Mouse (Mus musculus): ENCODE results near the gene Pde4b. TPM values are rescaled to one million over a fixed set of nuclear protein-coding genes. Genes with fewer than 3 reads are reported as not detected.

Gene Pde4b
- polyA plus RNA-seq, 1 experiment from 2014 or later = 24.7 TPM

DNA sequence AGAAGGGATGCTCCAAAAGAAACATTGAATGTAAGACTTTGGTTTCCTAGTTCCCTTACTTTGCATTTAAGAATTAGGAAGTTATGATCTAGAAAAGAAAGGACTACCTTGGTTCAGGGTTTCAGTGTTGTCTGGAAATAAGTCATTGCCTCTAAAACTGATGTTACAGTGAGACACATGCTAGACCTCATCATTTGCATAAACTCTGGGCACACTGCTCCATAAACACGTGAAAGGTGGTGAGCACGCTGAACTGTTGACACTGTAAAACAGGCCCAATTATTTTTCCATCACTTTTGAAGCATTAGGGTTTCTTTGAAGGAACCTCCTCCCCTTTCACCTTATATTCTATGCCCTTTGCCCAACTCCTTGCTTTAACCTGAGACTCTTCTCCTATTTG, 122.4 kb downstream of the Pde4b start:
- WGBS = 80% methylated on average over 2 of the region's 2 CpGs
- H3K9ac ChIP-seq (replicated peaks) = no peak overlapping the region
- H3K4me1 ChIP-seq = no peaks in the 10 kb centered on the region

DNA sequence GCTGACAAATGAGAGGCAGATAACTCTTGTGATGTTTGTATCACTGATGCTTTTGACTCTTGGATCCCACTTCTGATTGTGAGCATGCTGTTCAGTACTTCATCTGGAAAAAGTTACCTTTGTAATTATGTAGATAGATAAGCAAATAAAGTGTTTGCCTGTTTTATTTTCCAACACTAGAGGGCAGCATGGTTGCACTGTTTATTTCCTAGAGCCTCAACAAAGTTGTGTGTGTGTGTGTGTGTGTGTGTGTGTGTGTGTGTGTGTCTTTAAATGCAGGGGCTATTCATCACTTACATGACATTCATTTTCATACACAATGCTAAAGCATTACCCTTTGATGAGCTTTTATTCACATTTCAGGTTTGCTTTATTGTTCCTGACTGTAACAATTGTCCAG, 139.4 kb downstream of the Pde4b start:
- ATAC-seq (replicated peaks) = 0 out of 2 replicates have a peak, but pooled peaks have one; percentile 48
- no peak overlapping the region for H3K4me3 ChIP-seq
- H3K4me2 ChIP-seq (replicated peaks) = no peak overlapping the region
- peaks cover 14% of the 10 kb centered on the region for H3K4me1 ChIP-seq
- no peaks in the 10 kb centered on the region for H3K27me3 ChIP-seq
- no peaks in the 10 kb centered on the region for H3K9me3 ChIP-seq
- no peaks in the 10 kb centered on the region for H3K36me3 ChIP-seq
- H3K27ac ChIP-seq (replicated peaks) = no peak overlapping the region
- H3K9ac ChIP-seq (replicated peaks) = no peak overlapping the region

More for the DNA sequence above, 122.4 kb downstream of the Pde4b start:
- no peaks in the 10 kb centered on the region for H3K27me3 ChIP-seq
- no peak overlapping the region for H3K4me3 ChIP-seq
- no peak for ATAC-seq (replicated peaks)
- no peak overlapping the region for H3K27ac ChIP-seq (replicated peaks)
- H3K9me3 ChIP-seq = no peaks in the 10 kb centered on the region
- no peaks in the 10 kb centered on the region for H3K36me3 ChIP-seq
- H3K4me2 ChIP-seq (replicated peaks) = no peak overlapping the region

DNA sequence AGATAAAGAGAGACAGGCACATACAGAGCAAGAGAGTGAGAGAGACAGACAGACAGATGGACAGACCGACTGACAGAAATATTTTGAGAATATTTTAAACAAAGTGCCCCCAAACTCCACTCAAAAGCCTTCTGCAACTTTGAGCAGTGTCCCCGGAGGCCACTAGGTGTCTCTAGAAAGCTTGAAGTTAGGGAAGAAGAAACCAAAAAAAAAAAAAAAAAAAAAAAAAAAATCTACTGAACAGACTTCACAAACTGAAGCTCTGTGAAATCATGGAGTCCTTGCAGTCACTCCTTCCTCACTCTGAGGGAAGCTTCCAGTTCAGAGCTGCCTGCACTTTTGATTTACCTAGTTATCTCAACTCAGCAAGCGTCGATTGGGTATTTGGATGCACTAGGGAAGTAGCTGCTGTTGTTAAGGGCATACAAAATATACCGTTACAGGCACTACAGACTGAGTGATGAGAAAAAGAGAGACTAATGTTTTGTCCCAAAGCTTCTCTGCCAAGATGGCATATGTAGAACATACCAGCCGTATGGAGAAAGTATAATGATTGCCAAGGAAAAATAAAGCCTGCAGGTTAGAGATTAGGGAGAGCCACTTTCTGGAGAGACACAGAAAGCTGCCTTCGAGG, 141.7 kb downstream of the Pde4b start:
- Histone ChIP-seq H3K27ac (replicated peaks) (peak overlapping the region; percentile 53), H3K4me1 (peaks cover 14% of the 10 kb centered on the region), H3K4me3 (no peak overlapping the region), H3K9me3 (no peaks in the 10 kb centered on the region), H3K27me3 (no peaks in the 10 kb centered on the region), H3K4me2 (replicated peaks) (no peak overlapping the region), H3K36me3 (no peaks in the 10 kb centered on the region), H3K9ac (replicated peaks) (no peak overlapping the region)
- peak; percentile 69 for ATAC-seq (replicated peaks)
- WGBS = 38% methylated on average over 7 of the region's 7 CpGs

DNA sequence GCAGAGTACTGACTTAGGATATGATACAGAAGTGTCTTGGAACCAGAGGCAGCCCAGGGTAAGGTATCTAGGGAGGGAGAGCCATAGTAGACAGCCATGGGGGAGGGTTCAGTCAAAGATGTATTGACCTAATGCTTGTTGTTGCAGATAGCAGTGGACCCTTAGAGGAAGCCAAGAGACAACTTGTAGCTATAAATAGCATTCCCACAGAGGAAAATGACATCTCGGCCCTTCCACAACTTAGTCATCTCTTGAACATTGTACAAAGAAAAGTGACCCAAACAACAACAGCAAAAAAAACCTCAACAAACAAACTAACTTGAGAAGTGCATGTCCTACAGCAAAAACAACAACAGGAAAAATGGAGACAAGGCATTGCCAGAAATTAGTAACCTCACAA, 143.6 kb downstream of the Pde4b start:
- Histone ChIP-seq H3K36me3 (no peaks in the 10 kb centered on the region), H3K9me3 (no peaks in the 10 kb centered on the region), H3K27ac (replicated peaks) (no peak overlapping the region), H3K27me3 (no peaks in the 10 kb centered on the region), H3K4me2 (replicated peaks) (no peak overlapping the region), H3K4me3 (no peak overlapping the region), H3K4me1 (peaks cover 17% of the 10 kb centered on the region), H3K9ac (replicated peaks) (no peak overlapping the region)
- no peak for ATAC-seq (replicated peaks)
- 89% methylated on average over 1 of the region's 1 CpGs for WGBS

DNA sequence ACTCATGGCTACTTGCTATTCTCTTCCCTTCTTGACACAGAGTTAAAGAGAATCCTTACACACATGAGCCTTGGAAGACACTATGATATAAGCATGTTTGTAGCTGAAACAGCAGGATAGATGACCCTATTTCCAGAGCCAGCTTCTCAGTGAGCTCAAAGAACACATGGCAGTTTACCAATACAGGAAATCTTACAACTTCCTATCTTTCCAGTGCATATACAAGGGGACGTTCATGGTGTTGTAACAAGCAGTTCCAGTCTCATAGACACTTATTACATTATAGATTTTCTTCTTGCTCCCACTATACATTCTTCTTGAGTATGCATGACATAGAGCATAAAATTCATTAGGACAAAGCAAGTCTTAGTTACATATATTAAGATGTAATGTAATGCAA, 146.3 kb downstream of the Pde4b start:
- Histone ChIP-seq H3K27ac (replicated peaks) (no peak overlapping the region), H3K27me3 (no peaks in the 10 kb centered on the region), H3K4me1 (peaks cover 17% of the 10 kb centered on the region), H3K4me2 (replicated peaks) (no peak overlapping the region), H3K36me3 (no peaks in the 10 kb centered on the region), H3K9ac (replicated peaks) (no peak overlapping the region), H3K4me3 (no peak overlapping the region), H3K9me3 (no peaks in the 10 kb centered on the region)
- 82% methylated on average over 1 of the region's 1 CpGs for WGBS
- ATAC-seq (replicated peaks) = no peak

DNA sequence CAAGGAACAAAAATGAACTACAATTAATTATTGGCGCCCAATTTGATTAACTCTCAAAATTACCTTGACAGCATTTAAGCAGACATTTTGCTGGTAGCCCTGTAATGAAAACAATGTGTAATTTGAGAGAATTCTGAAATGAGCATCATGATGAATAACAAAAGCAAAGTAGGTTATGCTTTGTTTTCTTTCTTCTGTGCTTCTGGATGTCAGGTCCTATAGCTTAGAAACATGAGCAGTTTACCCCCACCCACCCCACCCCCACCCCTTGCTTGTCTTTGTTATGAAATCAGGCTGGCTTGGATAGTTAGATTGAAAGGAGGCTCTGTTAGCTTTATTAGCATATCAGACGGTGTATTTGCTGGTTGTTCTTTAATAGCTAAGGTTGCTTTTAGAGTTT, 147.8 kb downstream of the Pde4b start:
- peaks cover 19% of the 10 kb centered on the region for H3K4me1 ChIP-seq
- WGBS = 39% methylated on average over 2 of the region's 2 CpGs

DNA sequence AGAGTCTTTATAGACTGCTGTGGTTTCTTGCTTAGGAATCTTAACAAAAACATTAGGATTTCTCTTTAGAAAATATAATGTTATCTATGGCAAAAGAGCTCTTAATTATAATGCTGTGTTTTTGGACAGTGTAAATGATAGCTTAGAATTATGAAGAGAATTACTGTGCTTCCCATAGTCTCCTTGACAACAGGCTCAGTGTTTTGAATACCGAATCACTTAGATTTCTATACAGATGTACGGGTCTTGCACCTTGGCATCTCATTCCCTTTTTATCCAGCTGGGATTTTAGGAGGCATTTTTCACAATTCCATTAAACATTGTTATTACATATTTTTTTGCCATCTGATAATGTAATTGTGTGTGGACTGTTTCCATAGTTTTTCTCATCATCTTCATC, 151.8 kb downstream of the Pde4b start:
- Histone ChIP-seq H3K36me3 (no peaks in the 10 kb centered on the region), H3K9me3 (no peaks in the 10 kb centered on the region), H3K27ac (replicated peaks) (peak overlapping the region; percentile 70), H3K27me3 (no peaks in the 10 kb centered on the region), H3K4me1 (peaks cover 28% of the 10 kb centered on the region), H3K4me3 (no peak overlapping the region), H3K4me2 (replicated peaks) (no peak overlapping the region), H3K9ac (replicated peaks) (no peak overlapping the region)
- ATAC-seq (replicated peaks) = no peak; the same call in 1 of the 2 replicates
- WGBS = 16% methylated on average over 2 of the region's 2 CpGs

More for the DNA sequence above, 147.8 kb downstream of the Pde4b start:
- no peaks in the 10 kb centered on the region for H3K9me3 ChIP-seq
- H3K36me3 ChIP-seq = no peaks in the 10 kb centered on the region
- H3K27me3 ChIP-seq = no peaks in the 10 kb centered on the region
- ATAC-seq (replicated peaks) = no peak
- no peak overlapping the region for H3K9ac ChIP-seq (replicated peaks)
- H3K27ac ChIP-seq (replicated peaks) = no peak overlapping the region
- H3K4me3 ChIP-seq = no peak overlapping the region
- H3K4me2 ChIP-seq (replicated peaks) = no peak overlapping the region

DNA sequence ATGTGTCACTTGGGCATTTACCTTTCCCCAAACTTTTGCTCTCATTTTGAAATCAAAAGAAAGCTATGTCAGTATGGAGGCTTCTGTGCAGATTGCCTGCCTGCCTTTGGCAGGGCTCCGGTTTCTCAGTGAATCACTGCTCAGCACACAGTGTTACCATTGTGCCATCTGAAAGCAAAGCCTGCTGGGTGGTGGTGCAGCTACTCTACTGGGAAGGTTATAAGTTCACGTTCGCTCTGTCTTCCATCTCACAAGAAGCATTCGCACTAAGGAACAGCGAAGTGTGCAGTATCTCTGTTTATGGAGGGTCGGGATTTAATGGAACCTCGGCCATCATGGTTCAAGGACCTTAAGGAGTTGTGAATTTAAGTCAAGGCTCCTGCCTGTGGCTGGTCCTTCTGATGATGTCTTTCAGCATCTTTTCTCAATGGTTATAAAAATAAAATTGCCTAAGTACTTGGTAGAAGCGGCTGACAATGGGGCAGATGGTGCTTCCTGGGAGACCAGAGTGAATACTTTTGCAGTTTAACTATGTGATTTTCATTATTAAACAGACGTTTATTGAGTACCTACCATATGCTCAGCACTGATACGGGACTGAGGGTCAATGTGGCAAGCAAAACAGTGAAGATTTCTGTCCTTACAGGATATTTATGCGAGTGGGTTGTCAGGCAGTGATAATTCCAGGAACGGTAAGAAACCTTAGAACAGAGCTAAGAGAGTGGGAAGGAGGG, 152.5 kb downstream of the Pde4b start:
- 49% methylated on average over 12 of the region's 12 CpGs for WGBS
- Histone ChIP-seq H3K9me3 (no peaks in the 10 kb centered on the region), H3K36me3 (no peaks in the 10 kb centered on the region), H3K4me1 (peaks cover 28% of the 10 kb centered on the region), H3K27ac (replicated peaks) (peak overlapping the region; percentile 70), H3K4me2 (replicated peaks) (no peak overlapping the region), H3K27me3 (no peaks in the 10 kb centered on the region), H3K4me3 (no peak overlapping the region), H3K9ac (replicated peaks) (no peak overlapping the region)
- ATAC-seq (replicated peaks) = peak; percentile 87

DNA sequence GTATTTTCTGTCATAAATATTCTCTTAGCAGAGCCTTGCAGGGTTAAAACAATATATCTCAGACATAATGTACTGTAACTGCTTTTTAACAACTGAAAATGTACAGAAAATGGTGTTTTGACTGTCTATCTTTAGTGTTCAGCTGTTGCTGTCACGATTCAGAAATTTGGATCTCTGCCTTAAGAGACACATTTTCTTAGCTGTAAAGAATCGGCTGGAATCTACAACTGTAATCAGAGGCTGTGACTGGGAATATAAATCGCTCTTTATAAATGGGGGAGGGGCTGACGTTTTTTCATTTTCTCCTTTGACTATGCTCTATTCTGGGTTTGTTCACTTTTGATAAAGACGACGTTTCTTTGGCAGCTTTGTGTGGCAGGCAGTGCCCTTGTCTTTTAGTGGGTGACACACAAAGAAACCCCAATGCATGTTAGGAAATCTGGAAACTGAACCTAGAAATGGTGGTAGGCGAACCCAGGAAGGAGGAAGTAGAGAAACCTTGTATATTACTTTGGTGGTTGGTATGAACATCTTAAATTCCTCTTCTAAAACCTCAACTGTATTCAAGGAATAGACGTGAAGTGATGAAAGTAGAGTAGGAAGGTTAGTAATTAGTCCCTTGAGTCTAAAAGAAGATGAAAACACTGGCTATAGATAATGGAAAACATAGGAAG, 153.5 kb downstream of the Pde4b start:
- Histone ChIP-seq H3K27me3 (no peaks in the 10 kb centered on the region), H3K4me1 (peaks cover 25% of the 10 kb centered on the region), H3K9ac (replicated peaks) (no peak overlapping the region), H3K27ac (replicated peaks) (peak overlapping the region; percentile 70), H3K4me3 (no peak overlapping the region), H3K36me3 (no peaks in the 10 kb centered on the region), H3K9me3 (no peaks in the 10 kb centered on the region), H3K4me2 (replicated peaks) (no peak overlapping the region)
- ATAC-seq (replicated peaks) = peak; percentile 10; the same call in 1 of the 2 replicates
- 41% methylated on average over 8 of the region's 8 CpGs for WGBS

DNA sequence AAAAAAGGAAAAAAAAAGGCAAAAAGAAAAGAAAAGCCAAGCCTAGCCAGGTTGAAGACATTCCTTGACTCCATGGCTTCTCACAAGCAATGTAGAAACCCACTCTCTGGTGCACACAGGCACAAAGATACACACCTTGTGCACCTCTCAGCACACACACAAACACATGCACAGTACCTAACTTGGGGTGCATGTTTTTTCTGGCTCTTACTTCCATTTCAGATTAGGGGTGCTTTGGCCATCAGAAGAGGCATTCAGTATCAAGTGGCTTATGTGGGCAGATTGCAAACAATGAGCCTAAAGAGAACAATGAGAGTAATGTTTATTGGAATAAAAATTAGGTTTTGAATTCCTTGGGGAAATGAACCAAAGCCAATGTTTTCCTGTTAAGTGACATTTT, 166.7 kb downstream of the Pde4b start:
- Histone ChIP-seq H3K4me1 (peaks cover 21% of the 10 kb centered on the region), H3K27ac (replicated peaks) (peak overlapping the region; percentile 81), H3K4me3 (peak overlapping the region; percentile 43), H3K4me2 (replicated peaks) (peak overlapping the region; percentile 58), H3K9me3 (no peaks in the 10 kb centered on the region), H3K36me3 (no peaks in the 10 kb centered on the region), H3K9ac (replicated peaks) (no peak overlapping the region; the same call in 1 of the 2 replicates), H3K27me3 (no peaks in the 10 kb centered on the region)
- ATAC-seq (replicated peaks) = peak; percentile 21; the same call in 1 of the 2 replicates

DNA sequence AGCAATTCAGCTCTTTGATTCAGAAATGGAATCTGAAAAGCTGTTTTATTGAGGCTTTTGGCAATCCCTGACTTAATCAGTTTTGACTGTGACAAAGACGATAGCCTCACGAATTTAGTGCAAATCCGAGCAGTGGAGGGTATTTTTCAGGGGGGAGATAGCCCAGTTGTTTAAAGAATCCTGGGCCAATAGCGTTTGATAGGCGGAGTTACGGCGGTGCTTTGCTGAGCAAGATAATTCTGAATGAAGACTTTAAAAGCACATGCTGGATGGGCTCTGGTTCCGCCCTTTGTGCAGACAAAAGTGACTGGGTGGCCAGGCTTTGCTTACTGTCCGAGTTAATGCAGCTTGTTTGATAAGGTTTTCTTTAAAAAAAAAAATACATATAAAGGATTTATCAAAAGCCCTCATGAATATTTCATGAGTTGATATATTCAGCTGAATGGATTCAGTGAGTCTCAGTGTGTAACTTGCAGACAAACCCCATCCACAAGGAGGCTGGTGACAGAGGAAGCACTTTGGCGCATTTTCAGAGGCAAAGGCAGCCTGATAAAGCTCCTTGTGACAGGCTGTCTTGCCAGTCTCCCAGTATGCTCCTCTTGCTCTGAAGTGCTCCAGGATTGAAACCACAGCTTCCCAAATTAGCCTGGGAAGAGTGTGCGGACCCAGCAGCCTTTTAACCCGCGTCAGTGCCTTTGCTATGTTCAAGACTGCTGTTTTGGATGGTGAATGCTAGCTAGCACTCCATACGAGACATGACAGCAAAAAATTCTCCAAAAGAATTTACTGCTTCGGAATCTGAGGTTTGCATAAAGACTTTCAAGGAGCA, 167.3 kb downstream of the Pde4b start:
- H3K27me3 ChIP-seq = no peaks in the 10 kb centered on the region
- 1% methylated on average over 15 of the region's 15 CpGs for WGBS
- peak overlapping the region; percentile 58 for H3K4me2 ChIP-seq (replicated peaks)
- H3K9me3 ChIP-seq = no peaks in the 10 kb centered on the region
- peak overlapping the region; percentile 43 for H3K4me3 ChIP-seq
- H3K9ac ChIP-seq (replicated peaks) = peak overlapping the region; percentile 51
- peaks cover 21% of the 10 kb centered on the region for H3K4me1 ChIP-seq
- peak overlapping the region; percentile 81 for H3K27ac ChIP-seq (replicated peaks)
- ATAC-seq (replicated peaks) = peak; percentile 92
- no peaks in the 10 kb centered on the region for H3K36me3 ChIP-seq

Measured in forebrain, embryonic 15.5 days (tissue).